Mouse (Mus musculus): Measurements from ENCODE around the gene Map3k5.

DNA sequence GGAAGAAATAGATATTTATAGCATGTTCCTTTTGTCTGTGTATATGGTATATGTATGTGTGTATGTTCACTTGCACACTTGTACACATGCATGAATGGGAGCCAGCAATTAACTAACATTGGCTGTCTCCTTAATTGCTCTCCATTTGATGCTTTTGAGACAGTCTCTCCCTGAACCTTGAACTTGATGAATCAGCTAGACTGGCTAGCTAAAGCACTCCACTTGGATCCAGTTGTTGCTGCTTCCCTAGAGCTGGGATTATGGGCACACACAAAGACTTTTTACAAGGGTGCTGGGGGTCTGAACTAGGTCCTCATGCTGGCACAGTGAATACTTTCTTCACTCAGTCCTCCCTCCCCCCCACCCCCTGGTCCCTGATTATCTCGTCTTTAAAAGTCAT is 28.9 kb downstream of the Map3k5 start:
- no peak for TF ChIP-seq CTCF (IDR thresholded peaks at IDR 0.05)
- TF ChIP-seq EP300 (IDR thresholded peaks at IDR 0.05), result no peak
